Mouse (Mus musculus): ENCODE data around the gene Fam171a1. TPM values are rescaled to one million over a fixed set of nuclear protein-coding genes. Genes with fewer than 3 reads are reported as not detected.

The Fam171a1 gene
- total RNA-seq, 2 experiments from 2014 or later, result 76.3 to 78.7 TPM

DNA sequence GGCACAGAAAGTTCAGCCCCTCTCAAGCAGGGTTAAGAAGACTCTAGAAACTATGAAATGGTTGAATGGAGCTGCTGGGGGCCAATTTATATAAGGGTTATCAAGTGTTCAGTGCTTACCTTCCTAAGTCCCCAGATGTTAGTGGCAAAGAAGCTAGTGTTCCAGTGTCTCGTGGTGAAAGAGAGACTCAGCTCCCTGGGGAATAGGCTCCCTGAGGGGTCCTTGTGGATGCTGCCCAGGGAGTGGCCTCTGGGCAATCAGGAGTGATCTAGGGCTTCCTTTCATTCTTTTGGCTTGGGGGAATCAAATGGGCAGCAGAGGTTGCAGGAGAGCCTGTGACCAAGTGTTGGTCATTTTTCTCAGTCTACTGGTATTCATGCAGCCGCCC lies 21.3 kb downstream of the Fam171a1 start:
- no peak for DNase-seq (ENCODE audit: low spot score in 2 of 2)

DNA sequence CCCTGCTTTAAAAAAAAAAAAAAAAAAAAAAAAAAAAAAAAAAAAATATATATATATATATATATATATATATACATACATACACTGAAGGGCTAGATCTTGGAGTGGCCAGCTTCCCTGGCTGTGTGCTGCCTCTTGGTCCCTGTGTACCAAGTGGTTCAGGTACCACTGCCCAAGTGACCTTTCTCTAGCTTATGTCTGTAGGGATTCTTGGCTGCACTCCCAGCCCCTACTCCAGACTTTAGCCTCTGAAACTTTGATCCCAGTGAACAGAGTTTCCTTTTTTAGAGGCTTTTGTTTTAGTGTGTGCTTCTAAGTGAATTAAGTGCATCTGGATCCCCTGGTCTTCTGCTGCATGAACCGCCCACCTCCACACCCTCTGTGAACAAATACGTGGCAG lies 24.3 kb downstream of the Fam171a1 start:
- no peak for DNase-seq (ENCODE audit: low spot score in 2 of 2)

DNA sequence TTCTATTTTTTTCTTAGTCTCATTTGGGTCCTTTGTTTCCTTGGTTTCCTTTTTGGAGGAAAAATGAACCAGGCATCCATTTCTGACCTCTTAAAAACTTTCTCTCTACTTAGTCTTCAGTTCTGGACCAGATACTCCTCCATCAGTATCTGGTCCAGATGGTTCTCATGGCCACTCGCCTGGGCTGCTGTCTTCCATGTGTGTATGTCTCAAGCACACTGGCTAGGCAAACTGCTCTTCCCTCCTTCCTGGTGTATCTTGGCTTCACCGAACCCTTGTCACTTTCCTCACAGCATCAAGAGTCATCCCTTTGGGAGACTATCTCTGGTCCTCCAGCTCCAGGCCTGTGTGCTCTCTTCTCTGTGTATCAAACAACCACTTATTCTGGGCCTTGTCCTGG lies 25.0 kb downstream of the Fam171a1 start:
- no peak for DNase-seq (ENCODE audit: low spot score in 2 of 2)

DNA sequence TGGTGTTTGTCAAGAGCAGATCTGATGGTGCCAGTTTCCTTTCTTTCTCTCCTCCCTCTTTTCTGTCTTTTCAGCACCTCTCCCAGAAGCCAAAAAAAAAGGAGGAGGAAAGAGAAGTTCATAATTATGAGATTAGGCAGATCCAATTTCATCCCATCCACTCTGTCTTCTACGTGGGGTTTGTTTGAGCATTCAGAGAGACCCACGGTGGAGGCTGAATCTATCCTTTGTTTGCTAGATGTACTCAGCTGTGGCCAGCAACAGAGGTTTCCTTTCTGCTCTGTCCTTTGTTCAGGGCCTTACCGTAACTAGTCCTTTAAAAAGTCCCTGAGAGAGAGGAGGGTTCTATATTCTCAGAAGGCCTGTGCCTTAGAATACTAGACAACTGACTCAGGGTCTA lies 25.6 kb downstream of the Fam171a1 start:
- DNase-seq (ENCODE audit: low spot score in 2 of 2), result no peak

GRCm38 (mm10) chr2:3140585-3140984 lies 26.6 kb downstream of the Fam171a1 start:
- DNase-seq (ENCODE audit: low spot score in 2 of 2), result no peak

DNA sequence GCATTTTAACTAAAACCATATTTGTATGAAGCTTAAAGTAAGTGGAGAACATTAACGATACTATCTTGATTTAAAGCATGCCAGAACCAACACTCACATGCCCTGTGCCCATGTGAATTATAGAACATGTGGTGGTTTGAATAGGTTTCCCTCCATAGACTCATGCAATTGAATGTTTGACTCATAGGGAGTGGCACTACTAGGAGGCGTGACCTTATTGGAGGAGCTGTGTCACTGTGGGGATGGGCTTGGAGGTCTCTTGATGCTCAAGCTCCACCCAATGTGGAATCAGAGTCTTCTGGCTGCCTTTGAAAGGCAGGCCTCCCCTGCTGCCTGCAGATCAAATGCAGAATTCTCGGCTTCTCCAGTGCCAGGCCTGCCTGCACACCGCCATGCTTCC lies 27.8 kb downstream of the Fam171a1 start:
- DNase-seq (ENCODE audit: low spot score in 2 of 2), result no peak

GRCm38 (mm10) chr2:3144291-3144690 lies 30.3 kb downstream of the Fam171a1 start:
- DNase-seq (ENCODE audit: low spot score in 2 of 2), result peak in 1 of 2 experiments; percentile 75

GRCm38 (mm10) chr2:3147550-3148157 lies 33.6 kb downstream of the Fam171a1 start:
- DNase-seq (ENCODE audit: low spot score in 2 of 2), result no peak

DNA sequence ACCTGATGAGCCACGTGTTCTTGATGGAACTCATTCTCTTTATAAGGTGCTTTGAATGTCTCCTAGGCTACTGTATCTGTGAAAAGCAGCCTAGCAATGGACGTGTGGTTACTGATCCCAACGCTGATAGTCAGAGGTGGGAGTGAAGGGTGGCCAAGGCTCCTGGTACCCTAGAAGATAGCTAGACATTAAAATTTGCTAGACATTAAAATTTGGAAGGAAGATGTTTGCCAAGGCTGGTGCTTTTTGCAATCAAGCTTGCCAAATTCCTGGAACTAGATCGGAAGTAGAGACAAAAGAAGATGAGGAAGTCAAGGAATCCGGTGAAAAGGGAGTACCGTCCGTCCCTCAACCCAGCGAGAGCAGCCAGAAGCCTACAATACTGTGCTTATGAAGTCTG lies 34.7 kb downstream of the Fam171a1 start:
- DNase-seq (ENCODE audit: low spot score in 2 of 2), result no peak

DNA sequence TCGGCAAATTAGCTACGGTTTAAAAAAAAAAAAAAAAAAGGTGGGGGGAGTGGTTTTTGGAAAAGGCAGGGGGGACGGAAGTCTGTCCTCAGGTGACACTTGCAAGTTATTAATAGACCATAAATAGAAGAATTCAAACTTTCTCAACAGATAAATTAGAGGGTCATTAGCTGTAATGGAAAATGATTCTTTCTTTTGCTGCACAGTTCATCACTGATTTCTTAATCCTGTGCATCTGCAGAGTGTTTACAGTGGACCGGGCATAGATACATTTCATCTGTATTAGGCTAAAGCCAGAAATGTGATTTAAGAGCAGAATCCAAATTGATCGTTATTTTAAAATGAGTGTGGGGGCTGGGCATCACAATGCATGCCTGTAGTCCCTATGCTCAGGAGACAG lies 36.3 kb downstream of the Fam171a1 start:
- no peak for DNase-seq (ENCODE audit: low spot score in 2 of 2)

- DNase-seq (ENCODE audit: low spot score in 2 of 2), result no peak
These were observed 37.3 kb downstream of the Fam171a1 start for GRCm38 (mm10) chr2:3151336-3151735.

- DNase-seq (ENCODE audit: low spot score in 2 of 2), result no peak
These were observed 40.2 kb downstream of the Fam171a1 start for GRCm38 (mm10) chr2:3154091-3154665.

GRCm38 (mm10) chr2:3154986-3155385 lies 41.0 kb downstream of the Fam171a1 start:
- no peak for DNase-seq (ENCODE audit: low spot score in 2 of 2)

DNA sequence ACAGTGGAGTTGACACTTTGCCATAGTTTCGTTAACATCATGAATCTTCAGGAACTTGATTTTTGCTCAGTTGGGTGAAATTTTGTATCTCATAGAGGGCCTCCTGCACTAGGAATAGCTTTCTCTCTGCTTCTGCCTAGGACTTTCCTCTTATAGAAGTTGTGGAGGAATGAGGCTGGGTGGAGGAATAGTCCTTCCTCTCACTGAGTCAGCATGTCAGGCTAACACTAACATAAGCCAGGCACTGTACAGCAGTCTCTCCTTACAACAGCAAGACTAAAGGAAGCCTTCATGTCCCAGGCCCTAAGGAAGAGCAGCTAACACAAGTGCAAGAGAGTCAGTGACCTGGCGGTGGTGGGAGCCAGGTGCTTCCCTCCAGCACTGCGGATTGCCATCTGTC lies 43.0 kb downstream of the Fam171a1 start:
- DNase-seq (ENCODE audit: low spot score in 2 of 2), result no peak

GRCm38 (mm10) chr2:3157661-3158344 lies 43.8 kb downstream of the Fam171a1 start:
- DNase-seq (ENCODE audit: low spot score in 2 of 2), result no peak

DNA sequence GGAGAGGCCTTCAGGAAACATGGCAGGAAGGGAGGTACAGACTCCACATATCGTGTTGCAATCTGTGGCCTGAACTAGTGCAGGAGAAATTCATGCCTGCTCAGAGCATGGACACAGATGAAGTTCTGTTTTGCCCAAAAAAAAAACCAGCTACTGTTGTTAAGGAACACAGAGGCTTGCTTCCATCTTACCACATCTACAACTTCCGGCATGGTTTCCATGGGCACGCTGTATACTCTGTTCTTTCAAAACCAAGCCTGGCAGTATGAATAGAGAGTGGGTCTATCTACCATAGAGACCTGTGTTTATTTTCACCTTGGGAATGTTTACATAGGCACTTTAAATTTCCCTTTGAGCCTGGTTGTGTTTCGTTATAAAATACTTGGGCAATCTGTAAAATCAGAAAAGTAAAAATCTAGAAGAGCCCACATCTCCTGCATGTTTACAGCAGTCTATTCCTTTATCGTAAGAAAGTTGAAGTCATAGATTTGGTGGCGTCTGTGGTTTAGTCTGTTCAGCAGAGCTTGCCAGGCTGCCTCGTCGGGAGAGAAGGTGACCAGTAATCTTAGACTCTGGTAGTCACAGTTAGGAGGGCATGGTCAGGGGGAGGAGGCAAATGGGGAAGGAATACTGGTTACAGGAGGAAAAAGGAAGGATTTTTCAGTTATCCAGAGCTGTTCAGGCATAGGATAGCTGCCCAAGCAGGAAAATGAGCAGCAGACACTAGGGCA lies 44.8 kb downstream of the Fam171a1 start:
- DNase-seq (ENCODE audit: low spot score in 2 of 2), result no peak

DNA sequence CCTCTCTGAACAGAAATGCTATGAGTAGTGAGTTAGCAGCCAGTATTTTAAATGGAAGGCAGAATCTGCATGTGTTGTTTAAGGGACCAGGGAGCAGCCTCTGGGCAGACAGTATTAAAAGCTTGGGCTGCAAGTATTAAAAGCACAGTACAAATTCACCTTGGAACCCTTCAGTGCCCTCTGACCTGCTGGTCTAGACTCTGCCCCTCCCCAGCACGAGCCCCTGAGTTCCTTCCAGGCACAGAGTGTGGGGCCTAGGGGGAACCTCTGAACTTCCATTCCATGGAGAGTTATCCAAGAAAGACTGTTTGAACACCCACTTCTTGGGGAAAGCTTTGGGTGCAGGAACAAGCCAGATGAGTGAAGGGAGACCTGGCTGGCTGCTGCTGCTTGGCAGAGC lies 47.6 kb downstream of the Fam171a1 start:
- no peak for DNase-seq (ENCODE audit: low spot score in 2 of 2)

DNA sequence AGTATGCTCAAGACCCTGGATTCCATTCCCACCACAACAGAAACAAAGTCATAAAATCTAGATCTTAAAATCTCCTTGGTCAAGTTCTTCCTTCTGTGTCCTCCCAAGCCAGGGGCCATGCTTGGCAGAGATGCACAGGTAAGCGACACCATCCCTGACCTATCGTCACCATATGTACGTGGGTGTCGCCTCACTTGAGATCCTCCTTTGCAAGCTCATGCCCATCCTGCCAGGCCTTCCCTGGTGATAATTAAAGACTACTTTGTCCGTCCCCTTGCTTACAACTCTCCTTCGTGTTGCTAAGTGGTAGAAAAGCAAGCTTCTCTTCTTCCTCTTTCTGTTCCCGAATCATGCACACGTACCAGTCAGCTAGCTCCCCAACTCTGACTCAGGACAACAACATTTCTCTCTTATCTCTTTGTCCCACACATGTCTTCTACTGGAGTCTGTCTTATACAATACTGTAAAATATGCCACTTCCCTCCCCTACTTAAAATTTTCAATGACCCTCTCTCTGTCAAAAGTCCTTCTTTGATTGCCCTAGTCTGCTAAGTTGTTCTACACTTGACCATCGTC lies 49.6 kb downstream of the Fam171a1 start:
- DNase-seq (ENCODE audit: low spot score in 2 of 2), result no peak

GRCm38 (mm10) chr2:3165037-3165600 lies 51.1 kb downstream of the Fam171a1 start:
- no peak for DNase-seq (ENCODE audit: low spot score in 2 of 2)

DNA sequence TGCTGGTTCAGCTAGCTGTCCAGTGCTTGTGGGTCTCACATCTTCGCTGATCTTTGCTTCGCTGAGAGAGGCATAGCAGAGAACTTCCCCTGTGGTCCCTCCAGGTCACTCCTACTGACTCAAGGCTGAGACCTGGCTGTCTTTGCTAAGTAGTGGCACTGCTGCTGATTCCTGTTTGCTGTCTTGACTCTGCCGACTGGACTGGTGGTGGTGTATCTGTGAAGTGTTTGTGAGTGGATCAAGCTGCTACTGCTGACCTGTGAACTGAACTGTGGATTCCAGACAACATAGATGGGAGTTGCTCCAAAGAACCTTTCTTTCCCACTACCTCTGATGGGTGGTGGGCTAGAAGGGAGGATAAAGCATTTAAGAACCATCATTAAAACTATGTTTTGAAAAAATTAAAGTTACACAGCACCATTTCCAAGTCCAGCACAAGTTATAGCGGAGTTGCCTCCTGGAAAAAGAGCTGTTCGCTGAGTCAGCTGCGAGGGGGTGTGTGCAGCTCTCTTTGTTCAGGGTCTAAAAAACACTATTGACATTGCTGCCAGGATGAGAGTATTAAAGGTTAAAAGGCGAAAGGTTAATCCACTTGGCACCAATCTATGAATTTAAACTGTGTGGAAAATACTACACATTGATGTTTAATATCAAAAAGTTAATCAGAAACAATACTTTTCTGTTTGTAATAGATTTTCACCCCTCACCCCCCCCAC lies 52.0 kb downstream of the Fam171a1 start:
- no peak for DNase-seq (ENCODE audit: low spot score in 2 of 2)

Data from layer of hippocampus, adult 18-20 months (tissue).